Mouse (Mus musculus) MEL (cell line): ENCODE results near the gene P2ry10b. TPM values are rescaled to one million over a fixed set of nuclear protein-coding genes. Genes with fewer than 3 reads are reported as not detected.

Experiments used
- DNase-seq: peaks from one replicate; pipeline ENCODE4 v3.0.0; 2011; ENCODE audit warnings: low read depth, low spot score
- H3K27ac ChIP-seq: 2 replicates; pipeline ENCODE4 v1.5.1; 2012; ENCODE audit warnings: low read depth, mild to moderate bottlenecking, control low read depth, low read length, moderate library complexity; ENCODE audit not compliant: control insufficient read depth
- H3K27me3 ChIP-seq, 2 experiments: fragments of 150-350 bp in 1 of 2; sonication (generic) in 1 of 2; 2 replicates each; pipeline ENCODE4 v1.6.1; 2012; ENCODE audit warnings: low read length in 2 of 2, mild to moderate bottlenecking in 2 of 2, improper control_type of control experiment in 1 of 2, moderate library complexity in 1 of 2; ENCODE audit not compliant: insufficient read depth in 2 of 2, control insufficient read depth in 1 of 2
- H3K36me3 ChIP-seq, 2 experiments: 2 replicates each; pipeline ENCODE4 v1.6.1; 2012 to 2014; ENCODE audit warnings: low read length in 2 of 2, improper control_type of control experiment in 1 of 2, inconsistent platforms in 1 of 2, mild to moderate bottlenecking in 1 of 2; ENCODE audit not compliant: insufficient read depth in 2 of 2, control insufficient read depth in 1 of 2
- H3K4me1 ChIP-seq, 2 experiments: fragments of 150-350 bp in 1 of 2; sonication (generic) in 1 of 2; 2 replicates each; pipeline ENCODE4 v1.6.1; 2012; ENCODE audit warnings: low read length in 2 of 2, improper control_type of control experiment in 1 of 2, mild to moderate bottlenecking in 1 of 2; ENCODE audit not compliant: insufficient read depth in 2 of 2, control insufficient read depth in 1 of 2
- H3K4me3 ChIP-seq, 2 experiments: fragments of 150-350 bp in 1 of 2; sonication (generic) in 1 of 2; 2 replicates each; pipeline ENCODE4 v1.5.1; 2012; ENCODE audit warnings: low read depth in 2 of 2, low read length in 2 of 2, mild to moderate bottlenecking in 2 of 2, moderate library complexity in 2 of 2, control low read depth in 1 of 2, improper control_type of control experiment in 1 of 2; ENCODE audit not compliant: control insufficient read depth in 1 of 2, insufficient read depth in 1 of 2
- H3K79me2 ChIP-seq: 2 replicates; pipeline ENCODE4 v1.6.1; 2012; ENCODE audit warnings: mild to moderate bottlenecking, low read length, moderate library complexity; ENCODE audit not compliant: control insufficient read depth, poor library complexity, insufficient read depth
- H3K9ac ChIP-seq: 2 replicates; pipeline ENCODE4 v1.6.1; 2012; ENCODE audit warnings: low read depth, mild to moderate bottlenecking, control low read depth, low read length, moderate library complexity; ENCODE audit not compliant: control insufficient read depth, poor library complexity, severe bottlenecking
- H3K9me3 ChIP-seq: fragments of 150-350 bp; sonication (generic); replicated peaks from 2 replicates; pipeline ENCODE4 v1.6.1; 2012; ENCODE audit warnings: mild to moderate bottlenecking, low read length, improper control_type of control experiment, moderate library complexity; ENCODE audit not compliant: insufficient read depth
- BHLHE40 ChIP-seq: IDR thresholded peaks from 2 replicates; pipeline ENCODE4 v1.6.1; 2012; ENCODE audit warnings: low read depth, mild to moderate bottlenecking, inconsistent platforms, low read length, improper control_type of control experiment, borderline replicate concordance
- CHD1 ChIP-seq: IDR thresholded peaks from 2 replicates; pipeline ENCODE4 v1.6.1; 2012; ENCODE audit warnings: low read depth, mild to moderate bottlenecking, inconsistent platforms, low read length, improper control_type of control experiment
- CTCF ChIP-seq, 3 experiments: IDR thresholded peaks in 2 of 3; conservative IDR thresholded peaks in 1 of 3; 2 replicates each; pipeline ENCODE4 v1.5.1; 2011 to 2012; ENCODE audit warnings: low read length in 3 of 3, low read depth in 2 of 3, mild to moderate bottlenecking in 2 of 3, improper control_type of control experiment in 1 of 3, inconsistent platforms in 1 of 3, mixed read lengths in 1 of 3, moderate library complexity in 1 of 3; ENCODE audit not compliant: control insufficient read depth in 1 of 3, insufficient read depth in 1 of 3, poor library complexity in 1 of 3, severe bottlenecking in 1 of 3
- ELF1 ChIP-seq: IDR thresholded peaks from 2 replicates; pipeline ENCODE4 v1.6.1; 2014; ENCODE audit warnings: low read depth, mild to moderate bottlenecking, inconsistent platforms, low read length, improper control_type of control experiment, moderate library complexity
- GATA1 ChIP-seq: IDR thresholded peaks from 2 replicates; pipeline ENCODE4 v1.6.1; 2011; ENCODE audit warnings: low read depth, low read length, improper control_type of control experiment
- HCFC1 ChIP-seq: IDR thresholded peaks from 2 replicates; pipeline ENCODE4 v1.6.1; 2012; ENCODE audit warnings: low read depth, mild to moderate bottlenecking, inconsistent platforms, low read length, improper control_type of control experiment, moderate library complexity
- JUND ChIP-seq: IDR thresholded peaks from 2 replicates; pipeline ENCODE4 v1.6.1; 2011; ENCODE audit warnings: low read depth, mild to moderate bottlenecking, improper control_type of control experiment, low read length
- KAT2A ChIP-seq: conservative IDR thresholded peaks from 2 replicates; pipeline ENCODE4 v1.6.1; 2012; ENCODE audit warnings: low read depth, low read length, improper control_type of control experiment, inconsistent platforms
- MAZ ChIP-seq: IDR thresholded peaks from 2 replicates; pipeline ENCODE4 v1.6.1; 2012; ENCODE audit warnings: low read depth, mild to moderate bottlenecking, inconsistent platforms, low read length, improper control_type of control experiment
- MEF2A ChIP-seq: IDR thresholded peaks from 2 replicates; pipeline ENCODE4 v1.6.1; 2014; ENCODE audit warnings: low read depth, mild to moderate bottlenecking, inconsistent platforms, low read length, improper control_type of control experiment; ENCODE audit not compliant: poor library complexity, insufficient replicate concordance, severe bottlenecking; ENCODE audit errors: extremely low read depth
- MXI1 ChIP-seq: IDR thresholded peaks from 2 replicates; pipeline ENCODE4 v1.6.1; 2011; ENCODE audit warnings: mild to moderate bottlenecking, low read depth, low read length, improper control_type of control experiment
- MYB ChIP-seq: IDR thresholded peaks from 2 replicates; pipeline ENCODE4 v1.6.1; 2011; ENCODE audit warnings: mild to moderate bottlenecking, low read depth, low read length, improper control_type of control experiment
- NELFE ChIP-seq: IDR thresholded peaks from 2 replicates; pipeline ENCODE4 v1.6.1; 2011; ENCODE audit warnings: low read depth, low read length, improper control_type of control experiment
- POLR2AphosphoS5 ChIP-seq: IDR thresholded peaks from 2 replicates; pipeline ENCODE4 v1.6.1; 2012; ENCODE audit warnings: low read depth, borderline replicate concordance, mild to moderate bottlenecking, inconsistent platforms, low read length, moderate library complexity, mixed read lengths
- RCOR1 ChIP-seq: IDR thresholded peaks from 2 replicates; pipeline ENCODE4 v1.6.1; 2012; ENCODE audit warnings: low read depth, mild to moderate bottlenecking, inconsistent platforms, low read length, improper control_type of control experiment
- SIN3A ChIP-seq: IDR thresholded peaks from 2 replicates; pipeline ENCODE4 v1.6.1; 2012; ENCODE audit warnings: low read length, improper control_type of control experiment, inconsistent platforms
- SMC3 ChIP-seq: IDR thresholded peaks from 2 replicates; pipeline ENCODE4 v1.6.1; 2011; ENCODE audit warnings: low read depth, low read length, improper control_type of control experiment
- TBP ChIP-seq: IDR thresholded peaks from 2 replicates; pipeline ENCODE4 v1.8.0; 2011; ENCODE audit warnings: low read depth, low read length, improper control_type of control experiment
- TCF12 ChIP-seq: IDR thresholded peaks from 2 replicates; pipeline ENCODE4 v1.6.1; 2014; ENCODE audit warnings: low read depth, mild to moderate bottlenecking, inconsistent platforms, low read length, improper control_type of control experiment, moderate library complexity
- UBTF ChIP-seq: IDR thresholded peaks from 2 replicates; pipeline ENCODE4 v1.6.1; 2012; ENCODE audit warnings: low read depth, mild to moderate bottlenecking, inconsistent platforms, low read length, improper control_type of control experiment, moderate library complexity, borderline replicate concordance; ENCODE audit not compliant: insufficient read depth
- USF1 ChIP-seq: IDR thresholded peaks from 2 replicates; pipeline ENCODE4 v1.6.1; 2014; ENCODE audit warnings: low read depth, mild to moderate bottlenecking, inconsistent platforms, low read length, improper control_type of control experiment, moderate library complexity
- ZMIZ1 ChIP-seq: IDR thresholded peaks from 2 replicates; pipeline ENCODE4 v1.6.1; 2012; ENCODE audit warnings: low read depth, mild to moderate bottlenecking, inconsistent platforms, low read length, improper control_type of control experiment, moderate library complexity
- ZNF384 ChIP-seq: IDR thresholded peaks from 2 replicates; pipeline ENCODE4 v1.6.1; 2012; ENCODE audit warnings: low read depth, mild to moderate bottlenecking, inconsistent platforms, low read length, improper control_type of control experiment
- polyA plus RNA-seq, 2 experiments: library from polyadenylated mRNA; stranded (reverse) in 1 of 2; unstranded in 1 of 2; fragments of >175 nt in 1 of 2; fragments of >200 nt in 1 of 2; gene quantifications; 2 replicates each; pipeline versions ENCODE4 v1.2.1 to v1.2.4; 2012; ENCODE audit warnings: low replicate concordance in 2 of 2, low read depth in 1 of 2; ENCODE audit not compliant: insufficient read length in 2 of 2, insufficient read depth in 1 of 2, missing spikeins in 1 of 2
- total RNA-seq: library from RNA; depleted of rRNA; stranded (reverse); fragments of 300-350 nt; gene quantifications from 2 replicates; pipeline ENCODE4 v1.2.3, GENCODE M21; 2012; rRNA removed

Gene P2ry10b
- total and polyA plus RNA-seq, 3 experiments, result not detected

DNA sequence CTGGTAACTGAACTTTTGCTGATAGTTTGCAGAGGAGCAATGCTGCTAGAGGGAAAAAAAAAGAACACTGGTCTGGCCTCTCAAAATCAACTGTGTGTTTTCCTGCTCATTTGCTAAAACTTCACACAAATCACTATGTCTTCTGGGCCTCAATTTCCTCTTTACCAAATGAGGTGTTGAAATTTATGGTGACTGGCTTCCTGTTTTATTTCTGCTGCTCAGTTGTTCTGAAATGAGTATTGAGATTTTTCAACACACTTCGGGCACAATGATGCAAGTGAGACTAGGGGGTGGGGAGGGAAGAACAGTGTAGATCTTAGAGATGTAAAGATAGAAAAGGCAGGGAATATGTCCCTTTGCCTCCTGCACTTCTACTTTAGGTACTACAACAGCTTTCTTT, 30.0 kb downstream of the P2ry10b start:
- H3K4me1 ChIP-seq, result no peaks in the 10 kb centered on the region
- no peak for DNase-seq
- no peak for TF ChIP-seq ZNF384
- no peak for TF ChIP-seq MXI1
- TF ChIP-seq MEF2A, result no peak
- TF ChIP-seq MAZ, result no peak
- TF ChIP-seq KAT2A, result no peak
- no peak for TF ChIP-seq SIN3A
- TF ChIP-seq TCF12, result no peak
- no peak for TF ChIP-seq HCFC1
- TF ChIP-seq SMC3, result no peak
- TF ChIP-seq RCOR1, result no peak
- no peak for TF ChIP-seq GATA1
- TF ChIP-seq USF1, result no peak
- TF ChIP-seq JUND, result no peak
- no peak for TF ChIP-seq NELFE
- no peak for TF ChIP-seq ZMIZ1
- no peak for TF ChIP-seq MYB
- TF ChIP-seq UBTF, result no peak
- TF ChIP-seq, all 39 proteins: peak for 0
- H3K79me2 ChIP-seq, result no peaks in the 10 kb centered on the region
- no peaks in the 10 kb centered on the region; a peak in 2 of 4 replicates for H3K27me3 ChIP-seq
- no peak overlapping the region for H3K27ac ChIP-seq
- no peak overlapping the region for H3K9ac ChIP-seq
- no peak overlapping the region for H3K4me3 ChIP-seq
- H3K36me3 ChIP-seq, result no peaks in the 10 kb centered on the region
- no peaks in the 10 kb centered on the region for H3K9me3 ChIP-seq

DNA sequence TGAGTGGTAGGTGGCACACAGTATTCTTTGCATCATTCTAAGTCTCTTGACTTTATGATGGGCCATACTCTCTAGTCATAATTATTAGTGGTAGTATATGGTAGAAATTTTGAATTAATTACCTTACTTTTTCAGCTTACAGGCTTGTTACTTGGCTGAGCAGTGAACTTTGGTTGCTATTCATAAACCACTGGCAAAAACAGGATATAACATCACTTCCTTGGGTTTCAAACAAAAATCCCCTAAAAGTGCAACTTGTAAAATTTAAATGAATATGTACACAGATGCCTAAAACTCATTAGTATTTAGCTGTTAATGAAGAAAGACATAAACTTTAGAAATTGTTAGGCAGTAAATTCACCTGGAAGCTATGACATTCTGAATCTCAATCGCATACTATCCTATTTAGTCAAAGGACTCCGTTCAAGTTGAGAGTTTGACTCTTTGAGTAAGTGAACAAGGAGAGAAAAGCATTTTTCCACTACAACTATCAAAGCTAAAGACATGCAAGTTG, 68.9 kb downstream of the P2ry10b start:
- Histone ChIP-seq H3K9ac (no peak overlapping the region), H3K27me3 (no peaks in the 10 kb centered on the region; a peak in 1 of 4 replicates), H3K4me1 (no peaks in the 10 kb centered on the region), H3K79me2 (no peaks in the 10 kb centered on the region), H3K4me3 (no peak overlapping the region), H3K36me3 (no peaks in the 10 kb centered on the region), H3K9me3 (no peaks in the 10 kb centered on the region), H3K27ac (no peak overlapping the region)
- DNase-seq, result no peak
- TF ChIP-seq USF1 (no peak), MXI1 (no peak), ELF1 (no peak), CTCF (IDR thresholded peaks at IDR 0.05 in 2 of 3, conservative IDR thresholded peaks at IDR 0.05 in 1 of 3; ENCODE audit: control insufficient read depth in 1 of 3, insufficient read depth in 1 of 3, low read depth in 2 of 3, low read length in 3 of 3, poor library complexity in 1 of 3, severe bottlenecking in 1 of 3) (no peak), TBP (no peak), POLR2AphosphoS5 (no peak), BHLHE40 (no peak), MYB (no peak), CHD1 (no peak)

Other genes with a start within 250 kb of the P2ry10b start
- gene Lpar4, start 228.3 kb upstream of the P2ry10b start, total RNA-seq, result not detected in 2 replicates
- gene Lpar4, start 228.3 kb upstream of the P2ry10b start, polyA plus RNA-seq, result not detected
- gene P2ry10, start 60.4 kb upstream of the P2ry10b start, total RNA-seq, result not detected in 2 replicates
- not detected for gene P2ry10, start 60.4 kb upstream of the P2ry10b start, polyA plus RNA-seq
- 1.1 and 2.6 TPM in 2 replicates for gene Gpr174, start 107.0 kb downstream of the P2ry10b start, total RNA-seq
- gene Gpr174, start 107.0 kb downstream of the P2ry10b start, polyA plus RNA-seq, result 1 to 10 TPM in 1 of 2 experiments, not detected in 1; 2.8 TPM